Mouse (Mus musculus): Measurements from ENCODE around the gene Fgb. TPM values are rescaled to one million over a fixed set of nuclear protein-coding genes. Genes with fewer than 3 reads are reported as not detected.

The Fgb gene
- polyA plus RNA-seq, 1 experiment from 2014 or later = not detected

DNA sequence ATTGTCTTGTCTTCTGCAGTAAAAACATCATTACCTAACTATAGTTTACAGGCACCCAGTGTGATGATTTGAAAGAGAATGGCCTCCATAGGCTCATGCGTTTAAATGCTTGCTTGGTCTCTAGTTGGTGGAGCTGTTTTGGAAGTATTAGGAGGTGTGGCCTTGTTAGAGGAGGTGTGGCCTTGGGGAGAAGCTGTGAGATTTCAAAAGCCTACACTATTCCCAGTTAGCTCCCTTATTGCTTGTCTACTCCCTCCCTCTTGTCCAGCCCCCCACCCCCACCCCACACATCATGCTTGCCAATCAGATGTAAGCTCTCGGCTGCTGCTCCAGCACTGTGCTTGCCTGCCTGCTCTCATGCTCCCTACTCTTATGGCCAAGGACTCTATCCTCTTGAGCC lies 7.4 kb upstream of the Fgb start:
- Histone ChIP-seq H3K27ac (ENCODE audit: low read depth, low read length) (no peak overlapping the region), H3K4me3 (ENCODE audit: low read depth, low read length) (no peak overlapping the region), H3K9ac (ENCODE audit: low read length) (no peak overlapping the region), H3K4me2 (ENCODE audit: low read length) (no peak overlapping the region), H3K36me3 (ENCODE audit: control insufficient read depth, insufficient read depth, low read length) (peaks cover 44% of the 10 kb centered on the region), H3K9me3 (replicated peaks; ENCODE audit: control insufficient read depth, low read length) (no peaks in the 10 kb centered on the region), H3K27me3 (replicated peaks; ENCODE audit: control insufficient read depth, insufficient read depth, low read length) (no peaks in the 10 kb centered on the region), H3K4me1 (ENCODE audit: control insufficient read depth, insufficient read depth, low read length) (peaks cover 6% of the 10 kb centered on the region)
- 89% methylated on average over 2 of the region's 2 CpGs for WGBS
- DNase-seq (ENCODE audit: low spot score) = no peak
- ATAC-seq = no peak

DNA sequence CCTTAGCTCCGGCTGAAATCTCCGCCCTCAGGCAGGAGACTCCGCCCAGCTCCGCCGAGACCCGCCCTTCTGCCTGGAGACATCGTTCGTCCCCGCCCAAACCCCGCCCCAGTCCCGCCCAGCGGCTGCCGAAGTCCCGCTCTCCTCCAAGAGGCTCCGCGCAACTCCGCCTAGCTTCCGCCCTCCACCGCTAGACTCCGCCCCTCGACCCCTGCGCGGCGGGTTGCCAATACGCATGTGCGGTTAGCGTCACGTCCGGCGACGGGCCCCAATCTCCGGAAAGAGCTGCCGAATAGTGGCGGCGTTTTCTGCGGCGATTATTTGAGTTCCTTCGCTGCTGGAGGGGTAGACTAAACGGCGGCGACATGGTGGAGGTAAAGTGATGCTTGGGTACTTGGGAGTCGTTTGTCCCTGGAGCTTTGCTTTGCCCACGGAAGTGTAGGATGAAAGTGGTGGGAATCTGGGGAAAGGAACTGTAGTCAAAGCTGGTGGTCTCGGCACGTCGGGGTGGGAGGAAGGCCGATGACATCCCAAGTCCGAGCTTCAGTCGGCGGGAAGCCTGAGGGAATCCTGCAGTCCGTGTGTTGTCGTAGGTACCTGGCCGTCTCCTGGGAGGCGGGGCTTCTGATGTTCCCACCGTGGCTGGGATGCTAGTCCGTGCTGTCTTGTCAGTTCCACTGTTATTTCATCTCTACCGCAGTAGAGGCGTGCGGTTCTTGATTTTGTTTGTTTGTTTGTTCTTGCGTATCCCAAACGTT lies 5.8 kb upstream of the Fgb start, which contains the start of gene Plrg1:
TSS of gene Plrg1 (plus strand) at position 242 of the 758 bp plus-strand sequence.
- Histone ChIP-seq H3K4me1 (ENCODE audit: control insufficient read depth, insufficient read depth, low read length) (peaks cover 6% of the 10 kb centered on the region), H3K4me2 (ENCODE audit: low read length) (peak within 1 kb of the TSS; percentile 88)
- under 1% methylated on average over 61 of the region's 61 CpGs for WGBS

DNA sequence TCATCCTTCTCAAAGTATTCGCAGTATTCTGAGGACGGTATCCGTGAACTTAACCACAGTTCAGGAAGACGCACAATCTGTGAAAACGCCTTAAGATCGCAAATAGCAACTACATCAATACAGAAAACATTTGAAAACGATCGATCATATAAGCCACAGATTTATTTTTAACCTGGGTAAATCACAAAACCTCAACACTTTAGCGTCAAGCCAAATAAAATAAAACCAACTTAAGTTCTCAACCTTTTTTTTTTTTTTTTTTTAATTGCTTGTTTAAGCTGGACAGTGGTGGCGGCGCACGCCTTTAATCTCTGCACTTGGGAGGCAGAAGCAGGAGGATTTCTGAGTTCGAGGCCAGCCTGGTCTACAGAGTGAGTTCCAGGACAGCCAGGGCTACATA lies 5.1 kb upstream of the Fgb start:
- H3K27me3 ChIP-seq (replicated peaks; ENCODE audit: control insufficient read depth, insufficient read depth, low read length) = no peaks in the 10 kb centered on the region
- no peak overlapping the region for H3K9ac ChIP-seq (ENCODE audit: low read length)
- DNase-seq (ENCODE audit: low spot score) = no peak
- peaks cover 6% of the 10 kb centered on the region for H3K4me1 ChIP-seq (ENCODE audit: control insufficient read depth, insufficient read depth, low read length)
- no peak for ATAC-seq
- peak overlapping the region; percentile 84 for H3K4me3 ChIP-seq (ENCODE audit: low read depth, low read length)
- H3K9me3 ChIP-seq (replicated peaks; ENCODE audit: control insufficient read depth, low read length) = no peaks in the 10 kb centered on the region
- peaks cover 21% of the 10 kb centered on the region for H3K36me3 ChIP-seq (ENCODE audit: control insufficient read depth, insufficient read depth, low read length)
- H3K4me2 ChIP-seq (ENCODE audit: low read length) = peak overlapping the region; percentile 40
- 42% methylated on average over 13 of the region's 13 CpGs for WGBS
- H3K27ac ChIP-seq (ENCODE audit: low read depth, low read length) = no peak overlapping the region

More for the DNA sequence above, 5.8 kb upstream of the Fgb start, which contains the start of gene Plrg1:
- peaks cover 28% of the 10 kb centered on the region for H3K36me3 ChIP-seq (ENCODE audit: control insufficient read depth, insufficient read depth, low read length)
- H3K9me3 ChIP-seq (replicated peaks; ENCODE audit: control insufficient read depth, low read length) = no peaks in the 10 kb centered on the region
- H3K4me3 ChIP-seq (ENCODE audit: low read depth, low read length) = peak within 1 kb of the TSS; percentile 84
- ATAC-seq = peak; percentile 99
- H3K9ac ChIP-seq (ENCODE audit: low read length) = peak within 1 kb of the TSS; percentile 76
- DNase-seq (ENCODE audit: low spot score) = peak; percentile 98
- no peaks in the 10 kb centered on the region for H3K27me3 ChIP-seq (replicated peaks; ENCODE audit: control insufficient read depth, insufficient read depth, low read length)
- H3K27ac ChIP-seq (ENCODE audit: low read depth, low read length) = peak within 1 kb of the TSS; percentile 58

DNA sequence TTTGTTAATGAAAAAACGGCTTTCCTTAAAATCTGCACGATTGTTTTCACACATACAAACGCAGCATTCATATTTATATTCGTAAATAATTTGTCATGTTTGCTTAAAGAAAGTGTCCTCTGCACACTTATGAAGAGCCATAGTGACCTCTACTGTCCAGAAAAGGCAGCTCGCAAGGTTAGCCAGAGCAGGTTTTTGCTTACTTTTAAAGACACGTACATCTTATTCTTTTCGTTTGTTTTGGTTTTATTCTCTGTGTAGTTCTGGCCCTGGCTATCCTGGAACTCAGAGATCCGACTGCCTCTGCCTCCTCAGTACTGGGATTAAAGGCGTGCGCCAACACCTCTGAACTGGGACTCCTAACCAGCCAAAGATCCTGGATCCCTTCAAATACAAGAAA lies 4.1 kb upstream of the Fgb start:
- Histone ChIP-seq H3K9ac (ENCODE audit: low read length) (no peak overlapping the region), H3K27me3 (replicated peaks; ENCODE audit: control insufficient read depth, insufficient read depth, low read length) (no peaks in the 10 kb centered on the region), H3K4me2 (ENCODE audit: low read length) (no peak overlapping the region), H3K36me3 (ENCODE audit: control insufficient read depth, insufficient read depth, low read length) (peaks cover 12% of the 10 kb centered on the region), H3K4me3 (ENCODE audit: low read depth, low read length) (no peak overlapping the region), H3K9me3 (replicated peaks; ENCODE audit: control insufficient read depth, low read length) (no peaks in the 10 kb centered on the region), H3K4me1 (ENCODE audit: control insufficient read depth, insufficient read depth, low read length) (peaks cover 6% of the 10 kb centered on the region), H3K27ac (ENCODE audit: low read depth, low read length) (no peak overlapping the region)
- DNase-seq (ENCODE audit: low spot score) (peak; percentile 66), ATAC-seq (no peak)
- 39% methylated on average over 10 of the region's 10 CpGs for WGBS

DNA sequence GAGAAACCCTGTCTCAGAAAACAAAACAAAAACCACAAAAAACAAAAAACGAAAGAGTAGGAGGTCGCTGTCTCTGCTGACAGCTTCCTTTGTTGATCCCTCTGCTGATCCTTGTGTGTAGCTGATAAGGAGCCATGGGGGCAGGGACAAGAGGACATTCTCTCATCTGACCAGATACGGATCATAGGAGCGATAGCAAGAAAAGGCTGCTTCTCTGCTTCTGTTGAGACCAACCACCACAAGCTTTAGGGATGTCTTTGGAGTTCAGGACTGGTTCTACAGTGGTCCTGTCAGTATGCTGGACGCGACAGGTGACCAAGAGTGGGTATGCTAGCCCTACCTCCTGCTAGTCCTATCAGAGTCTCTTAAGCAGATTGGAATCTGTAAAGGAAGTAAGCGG lies 3.5 kb upstream of the Fgb start:
- Histone ChIP-seq H3K36me3 (ENCODE audit: control insufficient read depth, insufficient read depth, low read length) (peaks cover 7% of the 10 kb centered on the region; the same call in 1 of the 2 replicates), H3K9ac (ENCODE audit: low read length) (no peak overlapping the region), H3K4me2 (ENCODE audit: low read length) (no peak overlapping the region), H3K27ac (ENCODE audit: low read depth, low read length) (no peak overlapping the region), H3K27me3 (replicated peaks; ENCODE audit: control insufficient read depth, insufficient read depth, low read length) (no peaks in the 10 kb centered on the region), H3K9me3 (replicated peaks; ENCODE audit: control insufficient read depth, low read length) (no peaks in the 10 kb centered on the region), H3K4me3 (ENCODE audit: low read depth, low read length) (no peak overlapping the region), H3K4me1 (ENCODE audit: control insufficient read depth, insufficient read depth, low read length) (peaks cover 6% of the 10 kb centered on the region)
- 92% methylated on average over 7 of the region's 7 CpGs for WGBS
- no peak for ATAC-seq
- no peak for DNase-seq (ENCODE audit: low spot score)

DNA sequence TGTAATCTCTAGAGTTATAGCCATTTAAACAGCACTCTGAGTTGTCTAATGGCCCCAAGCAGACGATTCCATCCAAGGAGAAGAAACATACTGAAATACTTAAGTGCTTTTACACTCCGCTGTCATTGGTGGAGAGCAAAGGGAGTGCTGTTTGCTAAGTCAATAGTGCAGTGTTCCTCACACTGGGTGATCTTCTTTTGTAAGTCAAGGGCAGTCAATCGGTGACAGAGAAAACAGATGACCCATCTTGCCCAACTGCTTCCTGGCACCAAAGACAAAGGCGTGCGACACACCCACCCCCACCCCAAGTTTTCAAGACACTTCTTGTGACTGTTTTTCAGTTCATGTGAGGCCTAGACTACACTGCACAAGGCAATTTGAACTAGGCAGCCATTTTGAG lies 2.4 kb upstream of the Fgb start:
- ATAC-seq (no peak), DNase-seq (ENCODE audit: low spot score) (no peak)
- Histone ChIP-seq H3K36me3 (ENCODE audit: control insufficient read depth, insufficient read depth, low read length) (0 out of 2 replicates have a peak, but pooled peaks cover under 1% of the 10 kb centered on the region), H3K4me2 (ENCODE audit: low read length) (no peak overlapping the region), H3K4me3 (ENCODE audit: low read depth, low read length) (no peak overlapping the region), H3K9me3 (replicated peaks; ENCODE audit: control insufficient read depth, low read length) (no peaks in the 10 kb centered on the region), H3K27me3 (replicated peaks; ENCODE audit: control insufficient read depth, insufficient read depth, low read length) (no peaks in the 10 kb centered on the region), H3K9ac (ENCODE audit: low read length) (no peak overlapping the region), H3K4me1 (ENCODE audit: control insufficient read depth, insufficient read depth, low read length) (peaks cover 6% of the 10 kb centered on the region), H3K27ac (ENCODE audit: low read depth, low read length) (no peak overlapping the region)
- WGBS = 95% methylated on average over 5 of the region's 5 CpGs

DNA sequence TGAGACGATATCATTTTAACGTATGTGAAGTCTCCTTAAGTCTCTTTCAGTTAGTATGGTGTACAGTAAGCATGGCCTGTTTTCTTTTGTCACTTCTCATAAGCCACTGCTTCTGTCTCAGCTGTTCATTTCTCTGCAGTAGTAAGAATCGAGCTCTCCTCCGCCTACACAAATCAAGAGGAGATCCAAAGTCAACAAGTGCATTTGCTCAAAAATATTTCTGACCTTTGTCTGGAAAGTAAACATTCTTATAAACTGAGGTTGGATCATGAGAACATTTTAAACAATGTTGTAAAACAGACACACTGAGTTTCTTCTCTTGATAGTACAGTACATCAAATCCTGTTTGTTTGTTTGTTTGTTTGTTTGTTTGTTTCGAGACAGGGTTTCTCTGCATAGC lies 998 bp upstream of the Fgb start:
- Histone ChIP-seq H3K4me2 (ENCODE audit: low read length) (no peak overlapping the region), H3K27me3 (replicated peaks; ENCODE audit: control insufficient read depth, insufficient read depth, low read length) (no peaks in the 10 kb centered on the region), H3K27ac (ENCODE audit: low read depth, low read length) (no peak overlapping the region), H3K36me3 (ENCODE audit: control insufficient read depth, insufficient read depth, low read length) (no peaks in the 10 kb centered on the region), H3K4me1 (ENCODE audit: control insufficient read depth, insufficient read depth, low read length) (no peaks in the 10 kb centered on the region), H3K9me3 (replicated peaks; ENCODE audit: control insufficient read depth, low read length) (no peaks in the 10 kb centered on the region), H3K9ac (ENCODE audit: low read length) (no peak overlapping the region), H3K4me3 (ENCODE audit: low read depth, low read length) (no peak overlapping the region)
- DNase-seq (ENCODE audit: low spot score) (no peak), ATAC-seq (no peak)
- 85% methylated on average over 5 of the region's 5 CpGs for WGBS

DNA sequence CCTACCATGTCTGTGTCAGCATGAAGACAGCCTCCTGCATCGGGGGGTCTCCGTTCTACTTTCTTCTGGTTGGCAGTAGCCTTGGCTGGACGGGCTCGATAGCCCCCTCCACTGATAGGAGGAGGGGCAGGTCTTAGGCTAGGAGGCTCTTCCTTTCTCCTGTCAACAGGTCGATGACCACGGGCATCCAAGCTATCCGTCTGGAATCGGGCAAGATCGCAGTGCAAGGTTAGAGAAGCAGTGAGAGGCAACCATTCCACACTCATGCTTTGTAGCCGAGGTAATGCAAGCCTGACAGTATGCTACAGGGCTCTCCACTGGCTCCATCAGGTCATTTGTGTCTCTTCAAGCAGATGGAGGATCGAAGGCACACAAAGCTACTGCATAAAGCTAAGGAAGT lies 3.0 kb downstream of the Fgb start:
- 87% methylated on average over 11 of the region's 11 CpGs for WGBS
- Histone ChIP-seq H3K4me2 (ENCODE audit: low read length) (no peak overlapping the region), H3K4me1 (ENCODE audit: control insufficient read depth, insufficient read depth, low read length) (no peaks in the 10 kb centered on the region)

DNA sequence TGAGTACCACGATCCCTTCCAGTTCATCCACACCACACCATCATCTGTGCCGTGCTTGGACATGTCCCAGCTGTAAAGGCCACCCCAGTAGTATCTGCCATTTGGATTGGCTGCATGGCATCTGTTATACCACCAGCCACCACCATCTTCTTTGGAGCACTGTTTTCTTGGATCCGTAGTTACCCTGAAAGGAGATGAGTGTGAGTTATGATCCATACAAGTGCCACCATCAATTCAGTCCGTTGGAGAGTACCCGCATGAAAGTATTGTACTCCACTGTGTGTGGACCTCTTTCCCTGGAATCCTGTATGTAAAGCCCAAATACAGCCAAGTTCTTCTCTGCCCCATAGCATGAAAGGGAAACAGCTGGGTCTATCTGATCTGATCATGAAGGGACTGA lies 7.2 kb downstream of the Fgb start:
- no peak overlapping the region for H3K27ac ChIP-seq (ENCODE audit: low read depth, low read length)
- WGBS = 89% methylated on average over 5 of the region's 5 CpGs
- H3K9ac ChIP-seq (ENCODE audit: low read length) = no peak overlapping the region
- no peak overlapping the region for H3K4me3 ChIP-seq (ENCODE audit: low read depth, low read length)
- H3K4me1 ChIP-seq (ENCODE audit: control insufficient read depth, insufficient read depth, low read length) = no peaks in the 10 kb centered on the region
- no peak for ATAC-seq
- no peaks in the 10 kb centered on the region for H3K27me3 ChIP-seq (replicated peaks; ENCODE audit: control insufficient read depth, insufficient read depth, low read length)
- no peaks in the 10 kb centered on the region for H3K9me3 ChIP-seq (replicated peaks; ENCODE audit: control insufficient read depth, low read length)
- no peaks in the 10 kb centered on the region for H3K36me3 ChIP-seq (ENCODE audit: control insufficient read depth, insufficient read depth, low read length)
- H3K4me2 ChIP-seq (ENCODE audit: low read length) = no peak overlapping the region
- DNase-seq (ENCODE audit: low spot score) = no peak

More for the DNA sequence above, 3.0 kb downstream of the Fgb start:
- ATAC-seq (no peak), DNase-seq (ENCODE audit: low spot score) (no peak)
- no peak overlapping the region for H3K4me3 ChIP-seq (ENCODE audit: low read depth, low read length)
- no peaks in the 10 kb centered on the region for H3K36me3 ChIP-seq (ENCODE audit: control insufficient read depth, insufficient read depth, low read length)
- no peaks in the 10 kb centered on the region for H3K9me3 ChIP-seq (replicated peaks; ENCODE audit: control insufficient read depth, low read length)
- H3K27ac ChIP-seq (ENCODE audit: low read depth, low read length) = no peak overlapping the region
- no peak overlapping the region for H3K9ac ChIP-seq (ENCODE audit: low read length)
- H3K27me3 ChIP-seq (replicated peaks; ENCODE audit: control insufficient read depth, insufficient read depth, low read length) = no peaks in the 10 kb centered on the region
